30 mouse cellular contexts compared by ENCODE assay signal in the genomic region with DNA sequence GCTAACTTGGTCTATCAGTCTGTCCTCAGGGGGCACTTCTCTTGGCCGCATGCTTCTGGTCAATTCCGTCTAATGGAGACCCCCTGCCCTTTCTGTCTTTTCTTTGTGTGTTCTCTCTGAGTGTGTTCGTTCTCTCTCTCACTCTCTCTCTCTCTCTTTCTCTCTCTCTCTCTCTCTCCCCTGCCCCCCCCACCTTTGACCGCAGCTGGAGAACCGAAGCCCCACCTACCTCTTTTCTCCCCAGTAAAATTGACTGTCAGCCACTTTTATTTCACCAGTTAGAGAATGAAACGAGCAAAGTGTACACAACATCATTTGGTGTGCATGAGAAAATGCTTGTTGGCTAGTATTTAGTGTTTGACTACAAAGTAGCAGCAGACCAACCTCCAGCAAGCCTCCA. TPM values are rescaled to one million over a fixed set of nuclear protein-coding genes. Genes with fewer than 3 reads are reported as not detected.
A peak's percentile ranks its signal among the peaks of the same experiment; 100 is the strongest.
DNase-seq lines count a peak whose midpoint lies in the region; ATAC-seq and TF ChIP-seq lines count a peak whose summit lies in the region.
"Had no signal": no experiment of that assay in that cellular context is flagged by ENCODE, and none has a peak within 500 bp of the region (broad histone marks: within the 10 kb centered on the region; RNA-seq: fewer than 3 reads in every experiment).

No protein-coding gene starts in this region.

- peak overlapping the region; percentile 5; the same call in 1 of the 2 replicates for H3K4me3 ChIP-seq in heart, postnatal 0 days (ENCODE audit: low read depth, low read length)
- no peak overlapping the region for H3K4me3 ChIP-seq in intestine, embryonic 15.5 days (replicated peaks)
- peak overlapping the region; percentile 47 for H3K4me3 ChIP-seq in thymus, adult 2 months (ENCODE audit: control insufficient read depth, insufficient read depth, low read length)
- H3K4me3 ChIP-seq: forebrain, embryonic 13.5 days; heart, embryonic 13.5 days; hindbrain, embryonic 12.5 days; layer of hippocampus, adult 2 months; limb, embryonic 10.5 days; limb, embryonic 15.5 days; liver, embryonic 15.5 days; myocyte; neural tube, embryonic 13.5 days had no signal

- no peaks in the 10 kb centered on the region for H3K27me3 ChIP-seq in heart, postnatal 0 days (ENCODE audit: control insufficient read depth, insufficient read depth, low read length)
- H3K27me3 ChIP-seq in intestine, embryonic 15.5 days (replicated peaks) = no peaks in the 10 kb centered on the region
- no peaks in the 10 kb centered on the region for H3K27me3 ChIP-seq in thymus, adult 2 months (ENCODE audit: control insufficient read depth, insufficient read depth, low read length)
- H3K27me3 ChIP-seq: forebrain, embryonic 13.5 days; heart, embryonic 13.5 days; hindbrain, embryonic 12.5 days; limb, embryonic 15.5 days; liver, embryonic 15.5 days; neural tube, embryonic 13.5 days had no signal

- H3K36me3 ChIP-seq in heart, postnatal 0 days (replicated peaks; ENCODE audit: control insufficient read depth, insufficient read depth, low read length) = peaks cover 7% of the 10 kb centered on the region; the same call in 1 of the 2 replicates
- no peaks in the 10 kb centered on the region for H3K36me3 ChIP-seq in intestine, embryonic 15.5 days
- H3K36me3 ChIP-seq in thymus, adult 2 months (ENCODE audit: control insufficient read depth, insufficient read depth, low read length) = peaks cover 10% of the 10 kb centered on the region

- intact Hi-C loops in heart, postnatal 10 days (cut with DNase I) = no loop called here

- no peak for TF ChIP-seq POLR2A in thymus, adult 2 months (IDR thresholded peaks at IDR 0.05; ENCODE audit: control insufficient read depth, extremely low read depth, insufficient read depth, low read length, poor library complexity)

- TF ChIP-seq EP300 in heart, postnatal 0 days (IDR thresholded peaks at IDR 0.05; ENCODE audit: low read depth) = no peak

- no peak for TF ChIP-seq CTCF in heart, postnatal 0 days (IDR thresholded peaks at IDR 0.05; ENCODE audit: low read depth)
- no peak for TF ChIP-seq CTCF in thymus, adult 2 months (IDR thresholded peaks at IDR 0.05; ENCODE audit: borderline replicate concordance, control insufficient read depth, extremely low read depth, insufficient read depth, low read length, poor library complexity)

- no peak overlapping the region; the same call in 1 of the 2 replicates for H3K4me2 ChIP-seq in heart, postnatal 0 days (ENCODE audit: low read depth, low read length)
- H3K4me2 ChIP-seq in intestine, embryonic 15.5 days (replicated peaks) = no peak overlapping the region
- H3K4me2 ChIP-seq: forebrain, embryonic 13.5 days; heart, embryonic 13.5 days; hindbrain, embryonic 12.5 days; limb, embryonic 15.5 days; liver, embryonic 15.5 days; lung, embryonic 14.5 days; midbrain, embryonic 11.5 days; neural tube, embryonic 13.5 days had no signal

- no peak for DNase-seq in heart, postnatal 0 days (ENCODE audit: low spot score)
- DNase-seq in heart, postnatal 10 days = no peak
- DNase-seq in thymus, adult 2 months = peak; percentile 46
- peak; percentile 36 to 53 for DNase-seq in thymus, postnatal 36 days
- DNase-seq in gastrocnemius, postnatal 4 days (ENCODE audit: low spot score in 2 of 2) = no peak
- DNase-seq in adrenal gland, postnatal 36 days = no peak
- DNase-seq: adrenal gland, adult 2 months; cerebellum, adult 8-10 months; cerebellum, postnatal 36 days; gastrocnemius, postnatal 36 days; heart, postnatal 36 days; kidney, adult 2 months; kidney, postnatal 36 days; lung, embryonic 14.5 days; lung, postnatal 14 days; right cerebral cortex, postnatal 4 days had no signal

- peak overlapping the region; percentile 44; the same call in 1 of the 2 replicates for H3K27ac ChIP-seq in heart, postnatal 0 days (ENCODE audit: low read depth)
- peak overlapping the region; percentile 48; the same call in 1 of the 2 replicates for H3K27ac ChIP-seq in intestine, embryonic 15.5 days
- H3K27ac ChIP-seq in thymus, adult 2 months (ENCODE audit: control insufficient read depth, insufficient read depth, low read length) = peak overlapping the region; percentile 98
- H3K27ac ChIP-seq: forebrain, embryonic 13.5 days; heart, embryonic 13.5 days; hindbrain, embryonic 12.5 days; hindbrain, postnatal 0 days; layer of hippocampus, adult 2 months; limb, embryonic 10.5 days; limb, embryonic 15.5 days; liver, embryonic 15.5 days; neural tube, embryonic 13.5 days had no signal

- whole genome bisulfite sequencing in heart, postnatal 0 days = 74% methylated on average over 6 of the region's 6 CpGs
- WGBS in intestine, embryonic 15.5 days = 75% methylated on average over 6 of the region's 6 CpGs
- WGBS in thymus, adult 2 months = 27% methylated on average over 6 of the region's 6 CpGs

- no peaks in the 10 kb centered on the region for H3K9me3 ChIP-seq in heart, postnatal 0 days (replicated peaks; ENCODE audit: control insufficient read depth, low read length)
- H3K9me3 ChIP-seq in intestine, embryonic 15.5 days = no peaks in the 10 kb centered on the region
- H3K9me3 ChIP-seq: forebrain, embryonic 13.5 days; heart, embryonic 13.5 days; hindbrain, embryonic 12.5 days; limb, embryonic 10.5 days; limb, embryonic 15.5 days; liver, embryonic 15.5 days; neural tube, embryonic 13.5 days had no signal

- H3K4me1 ChIP-seq in heart, postnatal 0 days (ENCODE audit: control insufficient read depth, insufficient read depth) = no peaks in the 10 kb centered on the region
- peaks cover 4% of the 10 kb centered on the region; the same call in 1 of the 2 replicates for H3K4me1 ChIP-seq in intestine, embryonic 15.5 days (replicated peaks)
- peaks cover 15% of the 10 kb centered on the region for H3K4me1 ChIP-seq in thymus, adult 2 months (replicated peaks; ENCODE audit: control insufficient read depth, insufficient read depth, low read length)
- H3K4me1 ChIP-seq: limb, embryonic 10.5 days; limb, embryonic 15.5 days had no signal

- ATAC-seq in heart, postnatal 0 days (ENCODE audit: insufficient read depth, low read depth) = no peak
- ATAC-seq in intestine, embryonic 15.5 days = no peak
- no peak for ATAC-seq in inflammation-experienced regulatory T-cells, adult 6 months
- ATAC-seq: activated CD4-positive, CD25-positive, alpha-beta regulatory T cell, adult 4 months; forebrain, embryonic 13.5 days; hindbrain, postnatal 0 days had no signal

- no peak overlapping the region for H3K9ac ChIP-seq in heart, postnatal 0 days (replicated peaks; ENCODE audit: low read depth, low read length)
- H3K9ac ChIP-seq in intestine, embryonic 15.5 days = no peak overlapping the region
- H3K9ac ChIP-seq: forebrain, embryonic 13.5 days; heart, embryonic 13.5 days; hindbrain, embryonic 12.5 days; limb, embryonic 15.5 days; liver, embryonic 15.5 days; lung, embryonic 14.5 days; neural tube, embryonic 13.5 days had no signal

RNA-seq across cellular contexts. Expression of gene Xrn1, which starts 4.7 kb away (rescaled TPM):
- 9.7 and 14.0 TPM in 2 replicates for total RNA-seq in heart, postnatal 0 days (2014; rRNA removed; ENCODE audit: low replicate concordance)
- polyA plus RNA-seq in heart, postnatal 0 days (2015; fragmentation: Nextera tagmentation; extraction: Ambion mirVana) = 7.4 and 8.8 TPM in 2 replicates
- 10 to 100 TPM; 24.2 to 26.3 TPM for total RNA-seq in heart, postnatal 10 days (2021)
- polyA plus RNA-seq in intestine, embryonic 15.5 days (2015; fragmentation: Nextera tagmentation; extraction: Ambion mirVana) = 14.5 and 14.9 TPM in 2 replicates
- 15.7 and 16.2 TPM in 2 replicates for polyA plus RNA-seq in thymus, adult 2 months (2012; rRNA removed)
- 10 to 100 TPM; 24.3 to 24.9 TPM for total RNA-seq in gastrocnemius, postnatal 4 days (2021)
- polyA plus RNA-seq in inflammation-experienced regulatory T-cells, adult 6 months (2017; shearing (Covaris generic)) = 10 to 100 TPM; 43.3 to 64.3 (median 51.5) TPM
- 10 to 100 TPM; 22.8 to 24.0 TPM for total RNA-seq in adrenal gland, postnatal 36 days (2021)

Comparison
In these comparisons a context has a peak if more than half of its experiments do, and no peak if none do; other contexts are left out.
1. DNase-seq: peak in thymus, adult 2 months (single experiment) and thymus, postnatal 36 days (2 of 2); none in heart, postnatal 0 days (single experiment), heart, postnatal 10 days (0 of 2), gastrocnemius, postnatal 4 days (0 of 2) and adrenal gland, postnatal 36 days (0 of 2).
2. H3K27ac ChIP-seq: peak in every context shown above with its lines; median percentile 98 in thymus, adult 2 months; 48 in intestine, embryonic 15.5 days; 44 in heart, postnatal 0 days.